Mouse (Mus musculus) midbrain, postnatal 0 days (tissue): ENCODE results near the gene Lamc2. TPM values are rescaled to one million over a fixed set of nuclear protein-coding genes. Genes with fewer than 3 reads are reported as not detected.

Experiments used
- ATAC-seq: fragments of 200-750 bp; cut with Nextera tagmentation; 2 replicates; pipeline ENCODE4 v1.8.0; 2017; ENCODE audit warnings: moderate number of reproducible peaks, mild to moderate bottlenecking, moderate TSS enrichment, moderate library complexity; ENCODE audit not compliant: low FRiP score
- DNase-seq: peaks from one replicate; pipeline ENCODE4 v3.0.0-alpha.2; 2015; ENCODE audit warnings: low spot score
- H3K27ac ChIP-seq: fragments of 300-500 bp; sonication (generic); 2 replicates; pipeline ENCODE4 v1.5.1; 2014; ENCODE audit warnings: low read depth, mild to moderate bottlenecking, low read length, mixed read lengths
- H3K27me3 ChIP-seq: fragments of 300-500 bp; sonication (generic); 2 replicates; pipeline ENCODE4 v1.6.1; 2014; ENCODE audit warnings: low read length, control low read depth, mixed read lengths; ENCODE audit not compliant: insufficient read depth
- H3K36me3 ChIP-seq: fragments of 300-500 bp; sonication (generic); 2 replicates; pipeline ENCODE4 v1.6.1; 2014; ENCODE audit warnings: low read length, control low read depth, mixed read lengths; ENCODE audit not compliant: insufficient read depth
- H3K4me1 ChIP-seq: fragments of 300-500 bp; sonication (generic); 2 replicates; pipeline ENCODE4 v1.6.1; 2014; ENCODE audit warnings: mild to moderate bottlenecking, control low read depth, antibody characterized with exemption, low read length, mixed read lengths; ENCODE audit not compliant: insufficient read depth
- H3K4me2 ChIP-seq: fragments of 300-500 bp; sonication (generic); 2 replicates; pipeline ENCODE4 v1.6.1; 2014; ENCODE audit warnings: low read depth, mild to moderate bottlenecking, low read length, mixed read lengths; ENCODE audit not compliant: poor library complexity, severe bottlenecking
- H3K4me3 ChIP-seq: fragments of 300-500 bp; sonication (generic); 2 replicates; pipeline ENCODE4 v1.5.1; 2014; ENCODE audit warnings: low read depth, mild to moderate bottlenecking, low read length, moderate library complexity
- H3K9ac ChIP-seq: fragments of 300-500 bp; sonication (generic); replicated peaks from 2 replicates; pipeline ENCODE4 v1.6.1; 2014; ENCODE audit warnings: mild to moderate bottlenecking, low read length, moderate library complexity, mixed read lengths; ENCODE audit not compliant: poor library complexity, severe bottlenecking
- H3K9me3 ChIP-seq: fragments of 300-500 bp; sonication (generic); 2 replicates; pipeline ENCODE4 v1.6.1; 2016; ENCODE audit warnings: low read length, control low read depth
- CTCF ChIP-seq: IDR thresholded peaks from 2 replicates; pipeline ENCODE4 v1.5.1; 2016; ENCODE audit warnings: antibody characterized with exemption, mild to moderate bottlenecking
- WGBS: fragments of 180-500 bp; shearing (Covaris S2); extraction: QIAGEN DNeasy Blood & Tissue Kit; methylation state at CpG from one replicate; pipeline ENCODE4 v1.1.7; 2014; 5-methylcytosine and 5-hydroxymethylcytosine counted together
- polyA plus RNA-seq: library from polyadenylated mRNA; unstranded; fragments of >200 nt; fragmentation: Nextera tagmentation; extraction: Ambion mirVana; gene quantifications from 2 replicates; pipeline ENCODE4 v1.2.1, GENCODE M21; 2015
- total RNA-seq: library from RNA; depleted of rRNA; stranded (reverse); fragments of >200 nt; gene quantifications from 2 replicates; pipeline ENCODE4 v1.2.3, GENCODE M21; 2014

Gene Lamc2
- total and polyA plus RNA-seq, 2 experiments from 2014 or later = 5.0 to 7.6 TPM

GRCm38 (mm10) chr1:153173276-153173675, 13.0 kb downstream of the Lamc2 start:
- no peak overlapping the region for H3K27ac ChIP-seq
- H3K4me1 ChIP-seq = no peaks in the 10 kb centered on the region
- H3K9ac ChIP-seq = no peak overlapping the region
- ATAC-seq (no peak), DNase-seq (peak; percentile 13)
- no peaks in the 10 kb centered on the region for H3K9me3 ChIP-seq
- no peak overlapping the region for H3K4me3 ChIP-seq
- no peaks in the 10 kb centered on the region for H3K27me3 ChIP-seq
- TF ChIP-seq CTCF = no peak
- 70% methylated on average over 3 of the region's 3 CpGs for WGBS
- no peaks in the 10 kb centered on the region for H3K36me3 ChIP-seq
- no peak overlapping the region for H3K4me2 ChIP-seq

- ATAC-seq (no peak), DNase-seq (no peak)
- Histone ChIP-seq H3K4me3 (no peak overlapping the region), H3K9ac (no peak overlapping the region), H3K36me3 (no peaks in the 10 kb centered on the region), H3K27me3 (no peaks in the 10 kb centered on the region), H3K4me2 (no peak overlapping the region), H3K9me3 (no peaks in the 10 kb centered on the region), H3K27ac (no peak overlapping the region), H3K4me1 (no peaks in the 10 kb centered on the region)
- no peak for TF ChIP-seq CTCF
- 31% methylated on average over 9 of the region's 9 CpGs for WGBS
Measured at GRCm38 (mm10) chr1:153172291-153172731, 13.9 kb downstream of the Lamc2 start.

DNA sequence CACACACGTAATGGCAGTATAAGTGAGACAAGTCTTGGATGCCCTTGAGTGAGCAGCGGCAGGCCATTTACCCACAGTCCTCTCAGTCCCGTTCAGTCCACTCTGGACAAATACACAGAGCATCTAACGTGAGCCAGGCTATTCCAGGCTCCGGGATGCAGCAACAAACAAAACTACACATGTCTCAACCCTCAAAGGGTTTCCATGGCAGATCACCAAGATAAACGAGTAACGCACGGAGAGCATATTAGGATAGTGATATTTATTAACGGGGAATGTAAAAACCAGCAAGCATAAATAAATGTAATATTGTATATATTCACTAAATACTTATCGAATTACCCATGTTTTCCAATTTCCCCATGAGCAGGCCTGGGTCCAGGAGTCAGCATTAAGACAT, 15.2 kb downstream of the Lamc2 start:
- H3K27me3 ChIP-seq = no peaks in the 10 kb centered on the region
- no peak overlapping the region for H3K27ac ChIP-seq
- H3K4me3 ChIP-seq = no peak overlapping the region
- H3K36me3 ChIP-seq = no peaks in the 10 kb centered on the region
- no peak overlapping the region for H3K9ac ChIP-seq
- H3K4me2 ChIP-seq = no peak overlapping the region
- TF ChIP-seq CTCF = no peak
- no peaks in the 10 kb centered on the region for H3K9me3 ChIP-seq
- DNase-seq (no peak), ATAC-seq (no peak)
- WGBS = 77% methylated on average over 10 of the region's 10 CpGs
- no peaks in the 10 kb centered on the region for H3K4me1 ChIP-seq

- no peaks in the 10 kb centered on the region for H3K36me3 ChIP-seq
- DNase-seq = no peak
Measured at GRCm38 (mm10) chr1:153168293-153168692, 18.0 kb downstream of the Lamc2 start.

DNA sequence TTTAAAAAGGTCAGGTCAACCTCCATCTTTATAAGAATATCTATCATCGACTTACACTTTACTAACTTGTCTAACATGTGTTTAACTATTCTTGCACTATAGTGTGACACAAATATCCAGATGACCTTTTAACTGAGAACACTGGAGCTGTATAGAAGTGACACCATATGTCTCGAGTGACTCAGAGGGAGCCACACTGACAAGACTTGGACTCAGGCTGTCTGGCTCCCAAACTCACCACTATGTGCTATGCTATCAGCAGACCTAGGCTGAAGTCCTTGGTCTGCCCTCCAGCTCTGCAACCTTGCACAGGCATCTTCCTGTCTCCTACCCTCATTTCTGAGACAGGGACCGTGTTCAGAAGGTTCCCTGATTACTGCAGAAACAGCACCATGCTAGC, 22.4 kb downstream of the Lamc2 start:
- 82% methylated on average over 3 of the region's 3 CpGs for WGBS
- H3K4me1 ChIP-seq = no peaks in the 10 kb centered on the region
- no peak for TF ChIP-seq CTCF
- no peaks in the 10 kb centered on the region for H3K36me3 ChIP-seq
- no peaks in the 10 kb centered on the region for H3K9me3 ChIP-seq
- ATAC-seq (no peak), DNase-seq (no peak)
- no peak overlapping the region for H3K4me3 ChIP-seq
- no peak overlapping the region for H3K4me2 ChIP-seq
- no peaks in the 10 kb centered on the region for H3K27me3 ChIP-seq
- no peak overlapping the region for H3K9ac ChIP-seq
- no peak overlapping the region for H3K27ac ChIP-seq

More at GRCm38 (mm10) chr1:153168293-153168692, 18.0 kb downstream of the Lamc2 start:
- Histone ChIP-seq H3K9me3 (no peaks in the 10 kb centered on the region), H3K27ac (no peak overlapping the region), H3K27me3 (no peaks in the 10 kb centered on the region), H3K9ac (no peak overlapping the region), H3K4me2 (no peak overlapping the region), H3K4me3 (no peak overlapping the region), H3K4me1 (no peaks in the 10 kb centered on the region)
- TF ChIP-seq CTCF = no peak
- 78% methylated on average over 5 of the region's 5 CpGs for WGBS
- ATAC-seq = no peak

- 87% methylated on average over 4 of the region's 4 CpGs for WGBS
- Histone ChIP-seq H3K27ac (no peak overlapping the region), H3K9ac (no peak overlapping the region), H3K9me3 (no peaks in the 10 kb centered on the region), H3K4me2 (no peak overlapping the region), H3K27me3 (no peaks in the 10 kb centered on the region), H3K4me1 (no peaks in the 10 kb centered on the region), H3K4me3 (no peak overlapping the region), H3K36me3 (no peaks in the 10 kb centered on the region)
- ATAC-seq (no peak), DNase-seq (no peak)
- no peak for TF ChIP-seq CTCF
Measured at GRCm38 (mm10) chr1:153159137-153159536, 27.1 kb downstream of the Lamc2 start.
